Mouse (Mus musculus) ES-Bruce4 (cell line): Measurements from ENCODE around the gene Ifi202b. TPM values are rescaled to one million over a fixed set of nuclear protein-coding genes. Genes with fewer than 3 reads are reported as not detected.

Experiments
- polyA plus RNA-seq: library from polyadenylated mRNA; stranded (reverse); fragments of >200 nt; gene quantifications from 2 replicates; pipeline ENCODE4 v1.2.4, GENCODE M21; 2011; ENCODE audit warnings: low read depth; ENCODE audit not compliant: missing spikeins, insufficient read depth, insufficient read length

Ifi202b gene
- polyA plus RNA-seq, 1 experiment: not detected

Other genes with a start within 250 kb of the Ifi202b start
- gene Ifi207, start 241.0 kb downstream of the Ifi202b start, polyA plus RNA-seq: not detected in 2 replicates
- 0.33 TPM in 1 of 2 replicates, not detected in the other for gene Ifi204, start 215.8 kb downstream of the Ifi202b start, polyA plus RNA-seq
- gene Ifi211, start 69.7 kb downstream of the Ifi202b start, polyA plus RNA-seq: not detected in 2 replicates
- gene Mndal, start 40.3 kb downstream of the Ifi202b start, polyA plus RNA-seq: not detected in 2 replicates
- gene Ifi203, start 40.1 kb downstream of the Ifi202b start, polyA plus RNA-seq: 0.24 TPM in 1 of 2 replicates, not detected in the other
- gene Ifi205, start 49.1 kb upstream of the Ifi202b start, polyA plus RNA-seq: not detected in 2 replicates
- not detected in 2 replicates for gene Olfr433, start 58.0 kb upstream of the Ifi202b start, polyA plus RNA-seq
- gene Olfr432, start 66.5 kb upstream of the Ifi202b start, polyA plus RNA-seq: not detected in 2 replicates
- not detected in 2 replicates for gene Olfr430, start 83.9 kb upstream of the Ifi202b start, polyA plus RNA-seq
- gene Olfr429, start 101.6 kb upstream of the Ifi202b start, polyA plus RNA-seq: not detected in 2 replicates
- not detected in 2 replicates for gene Olfr427, start 114.1 kb upstream of the Ifi202b start, polyA plus RNA-seq
- gene Olfr231, start 138.4 kb upstream of the Ifi202b start, polyA plus RNA-seq: not detected in 2 replicates
- not detected in 2 replicates for gene Olfr424, start 148.8 kb upstream of the Ifi202b start, polyA plus RNA-seq
- not detected in 2 replicates for gene Olfr420, start 172.9 kb upstream of the Ifi202b start, polyA plus RNA-seq
- 0.91 and 0.94 TPM in 2 replicates for gene Spta1, start 190.0 kb upstream of the Ifi202b start, polyA plus RNA-seq